Mouse (Mus musculus) liver, embryonic 13.5 days (tissue): ENCODE results near the gene Gm3625. TPM values are rescaled to one million over a fixed set of nuclear protein-coding genes. Genes with fewer than 3 reads are reported as not detected.

ENCODE experiments used
- ATAC-seq: fragments of 200-750 bp; cut with Nextera tagmentation; 2 replicates; pipeline ENCODE4 v1.8.0; 2017; ENCODE audit warnings: low read depth, mild to moderate bottlenecking, moderate number of reproducible peaks, moderate library complexity
- DNase-seq: peaks from one replicate; pipeline ENCODE4 v3.0.0; 2022
- H3K27ac ChIP-seq: fragments of 300-500 bp; sonication (generic); 2 replicates; pipeline ENCODE4 v1.5.1; 2015; ENCODE audit warnings: moderate library complexity, mild to moderate bottlenecking, inconsistent platforms
- H3K27me3 ChIP-seq: fragments of 300-500 bp; sonication (generic); 2 replicates; pipeline ENCODE4 v1.6.1; 2015; ENCODE audit warnings: mild to moderate bottlenecking, inconsistent platforms
- H3K36me3 ChIP-seq: fragments of 300-500 bp; sonication (generic); 2 replicates; pipeline ENCODE4 v1.6.1; 2015; ENCODE audit warnings: mild to moderate bottlenecking, inconsistent platforms
- H3K4me1 ChIP-seq: fragments of 300-500 bp; sonication (generic); replicated peaks from 2 replicates; pipeline ENCODE4 v1.6.1; 2015; ENCODE audit warnings: inconsistent platforms
- H3K4me2 ChIP-seq: fragments of 300-500 bp; sonication (generic); 2 replicates; pipeline ENCODE4 v1.6.1; 2015; ENCODE audit warnings: inconsistent platforms, mild to moderate bottlenecking, moderate library complexity
- H3K4me3 ChIP-seq: fragments of 300-500 bp; sonication (generic); replicated peaks from 2 replicates; pipeline ENCODE4 v1.5.1; 2015; ENCODE audit warnings: mild to moderate bottlenecking, inconsistent platforms
- H3K9ac ChIP-seq: fragments of 300-500 bp; sonication (generic); 2 replicates; pipeline ENCODE4 v1.6.1; 2015; ENCODE audit warnings: mild to moderate bottlenecking, inconsistent platforms
- H3K9me3 ChIP-seq: fragments of 300-500 bp; sonication (generic); replicated peaks from 2 replicates; pipeline ENCODE4 v1.6.1; 2016; ENCODE audit warnings: inconsistent platforms
- WGBS: fragments of 180-500 bp; shearing (Covaris S2); methylation state at CpG from one replicate; pipeline ENCODE4 v1.1.7; 2015; ENCODE audit not compliant: insufficient replicate concordance; 5-methylcytosine and 5-hydroxymethylcytosine counted together
- polyA plus RNA-seq: library from polyadenylated mRNA; unstranded; fragments of >200 nt; fragmentation: Nextera tagmentation; extraction: Ambion mirVana; gene quantifications from 2 replicates; pipeline ENCODE4 v1.2.1, GENCODE M21; 2015

Gm3625 gene
- polyA plus RNA-seq, 1 experiment from 2014 or later = not detected

DNA sequence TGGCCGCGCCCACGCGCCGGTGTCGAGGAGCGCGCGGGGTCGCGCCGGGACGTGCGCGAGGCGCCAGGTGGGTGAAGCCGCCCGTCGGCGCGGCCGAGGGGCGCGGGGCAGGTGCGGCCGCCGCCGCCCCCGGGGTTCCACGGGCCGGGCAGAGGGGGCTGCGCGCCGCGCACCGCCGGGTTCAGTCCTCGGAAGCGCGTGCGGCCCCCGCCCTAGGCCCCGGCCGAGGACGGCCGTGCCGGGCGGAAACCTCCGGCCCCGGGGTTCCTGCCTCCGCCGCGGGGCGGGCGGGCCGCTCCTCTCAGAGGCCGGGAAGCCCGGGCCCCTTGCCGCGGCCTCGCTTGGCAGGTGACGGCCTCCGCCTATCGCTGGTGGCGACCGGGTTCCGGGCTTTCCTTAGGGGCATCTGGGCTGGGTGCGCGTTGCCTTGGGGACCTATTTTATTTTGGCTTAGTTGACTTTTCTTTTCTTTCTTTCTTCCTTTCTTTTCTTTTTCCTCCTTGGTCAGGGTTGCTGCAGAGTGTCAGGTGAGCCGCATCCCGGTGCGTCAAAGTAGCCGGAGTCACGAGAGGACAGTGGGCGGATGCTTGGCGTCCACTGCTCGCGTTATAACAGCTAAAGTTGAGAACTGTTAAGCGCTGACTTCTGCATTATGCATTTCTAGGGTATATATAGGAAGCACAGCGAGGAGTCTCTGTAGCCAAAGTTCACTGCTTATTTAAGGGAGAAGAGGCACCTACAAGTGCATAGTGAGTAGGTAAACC, 621 bp upstream of the Gm3625 start:
- Histone ChIP-seq H3K4me2 (peak overlapping the region; percentile 94), H3K4me1 (peaks cover 41% of the 10 kb centered on the region), H3K4me3 (peak overlapping the region; percentile 94), H3K9ac (peak overlapping the region; percentile 95), H3K27me3 (no peaks in the 10 kb centered on the region), H3K27ac (peak overlapping the region; percentile 85), H3K9me3 (no peaks in the 10 kb centered on the region), H3K36me3 (no peaks in the 10 kb centered on the region)
- DNase-seq (peak; percentile 55), ATAC-seq (peak; percentile 85)
- WGBS = under 1% methylated on average over 67 of the region's 80 CpGs

DNA sequence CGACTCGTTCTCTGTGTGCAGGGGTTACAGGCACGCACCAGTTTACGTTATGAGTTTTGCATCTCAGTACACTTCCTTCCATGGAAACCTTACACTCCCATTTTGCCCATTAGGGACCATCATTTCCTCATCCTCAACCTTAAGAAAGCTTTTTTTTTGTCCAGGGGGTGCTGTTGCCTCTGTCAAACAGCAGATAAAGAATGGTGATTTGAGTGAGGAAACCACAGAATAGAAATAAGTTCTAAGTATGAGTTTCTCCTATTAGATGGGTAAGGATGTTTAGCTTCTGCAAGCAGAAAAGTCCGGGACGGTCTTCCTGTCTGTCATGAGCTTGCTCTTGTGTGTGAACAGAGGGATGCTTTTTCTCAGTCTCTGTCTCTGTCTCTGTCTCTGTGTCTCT, 702 bp downstream of the Gm3625 start:
- Histone ChIP-seq H3K4me2 (peak overlapping the region; percentile 94), H3K9me3 (no peaks in the 10 kb centered on the region), H3K27me3 (no peaks in the 10 kb centered on the region), H3K27ac (no peak overlapping the region), H3K36me3 (no peaks in the 10 kb centered on the region), H3K4me1 (peaks cover 38% of the 10 kb centered on the region), H3K4me3 (peak overlapping the region; percentile 94), H3K9ac (peak overlapping the region; percentile 95; the same call in 1 of the 2 replicates)
- ATAC-seq (no peak), DNase-seq (no peak)
- WGBS = 51% methylated on average over 6 of the region's 6 CpGs

DNA sequence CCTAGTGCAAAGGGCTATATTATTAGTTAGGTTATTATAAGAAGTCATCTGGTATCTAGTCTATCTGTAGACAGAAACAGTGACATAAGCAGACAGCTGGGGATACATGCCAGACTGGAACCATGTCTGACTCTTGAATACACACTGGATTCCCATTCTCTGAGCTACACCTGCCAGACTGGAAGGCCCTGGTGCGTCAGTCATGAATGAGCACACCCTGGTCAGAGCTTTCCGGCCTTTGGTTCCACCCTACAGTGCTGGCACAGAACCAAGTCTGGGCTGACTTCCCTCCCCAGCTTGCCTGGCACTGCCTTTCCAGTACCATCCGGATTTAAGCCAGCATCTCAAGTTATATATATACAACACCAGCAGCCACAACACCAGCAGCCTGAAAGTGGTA, 4.1 kb downstream of the Gm3625 start:
- 76% methylated on average over 3 of the region's 3 CpGs for WGBS
- DNase-seq = no peak

DNA sequence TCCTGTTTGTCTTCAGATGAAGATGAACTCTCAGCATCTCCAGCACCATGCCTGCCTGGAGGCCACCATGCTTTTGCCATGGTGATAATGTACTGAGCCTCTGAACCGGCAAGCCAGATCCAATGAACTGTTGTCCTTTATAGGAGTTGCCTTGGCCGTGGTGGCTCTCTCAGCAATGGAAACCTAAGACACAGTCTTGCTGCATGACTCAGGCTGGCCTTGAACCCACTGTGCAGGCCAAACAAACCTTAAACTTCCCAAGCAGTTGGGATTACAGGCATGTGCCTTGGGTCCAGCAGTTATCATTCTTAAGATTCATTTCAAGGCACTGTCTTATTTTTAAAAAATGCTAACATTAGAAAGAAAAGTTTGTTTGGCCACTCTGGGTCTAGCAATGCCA, 4.9 kb downstream of the Gm3625 start:
- DNase-seq (no peak), ATAC-seq (no peak)
- no peak overlapping the region for H3K4me2 ChIP-seq
- no peaks in the 10 kb centered on the region for H3K9me3 ChIP-seq
- H3K36me3 ChIP-seq = no peaks in the 10 kb centered on the region
- H3K27ac ChIP-seq = no peak overlapping the region
- H3K4me1 ChIP-seq = peaks cover 8% of the 10 kb centered on the region
- H3K9ac ChIP-seq = no peak overlapping the region
- 67% methylated on average over 2 of the region's 2 CpGs for WGBS
- H3K27me3 ChIP-seq = no peaks in the 10 kb centered on the region
- no peak overlapping the region for H3K4me3 ChIP-seq

More for the DNA sequence above, 4.1 kb downstream of the Gm3625 start:
- Histone ChIP-seq H3K36me3 (no peaks in the 10 kb centered on the region), H3K4me2 (no peak overlapping the region), H3K9ac (no peak overlapping the region), H3K27ac (no peak overlapping the region), H3K4me3 (no peak overlapping the region), H3K27me3 (no peaks in the 10 kb centered on the region), H3K9me3 (no peaks in the 10 kb centered on the region), H3K4me1 (peaks cover 9% of the 10 kb centered on the region)
- no peak for ATAC-seq

DNA sequence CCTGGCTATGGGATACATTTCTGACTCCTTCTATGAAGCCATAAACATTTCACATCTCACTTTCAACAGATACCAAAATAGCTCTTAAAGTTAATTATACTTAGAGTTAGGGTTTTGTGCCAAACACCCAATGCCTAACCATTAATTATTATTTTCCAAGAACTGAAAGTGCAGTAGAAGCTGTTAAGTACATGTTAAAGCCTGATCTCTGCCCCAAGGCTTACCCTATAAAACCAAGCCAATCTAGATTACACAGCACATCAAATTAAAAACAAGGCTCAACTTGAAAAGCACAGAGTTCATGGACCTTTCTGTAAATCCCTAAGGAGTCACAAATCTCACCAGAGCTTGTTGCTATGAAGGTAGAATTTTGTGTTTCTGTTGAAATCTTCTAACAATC, 10.4 kb downstream of the Gm3625 start:
- DNase-seq (no peak), ATAC-seq (no peak)
- no peaks in the 10 kb centered on the region for H3K36me3 ChIP-seq
- H3K9ac ChIP-seq = no peak overlapping the region
- H3K27ac ChIP-seq = no peak overlapping the region
- no peaks in the 10 kb centered on the region for H3K4me1 ChIP-seq
- no peak overlapping the region for H3K4me3 ChIP-seq
- no peak overlapping the region for H3K4me2 ChIP-seq
- no peaks in the 10 kb centered on the region for H3K27me3 ChIP-seq
- no peaks in the 10 kb centered on the region for H3K9me3 ChIP-seq

DNA sequence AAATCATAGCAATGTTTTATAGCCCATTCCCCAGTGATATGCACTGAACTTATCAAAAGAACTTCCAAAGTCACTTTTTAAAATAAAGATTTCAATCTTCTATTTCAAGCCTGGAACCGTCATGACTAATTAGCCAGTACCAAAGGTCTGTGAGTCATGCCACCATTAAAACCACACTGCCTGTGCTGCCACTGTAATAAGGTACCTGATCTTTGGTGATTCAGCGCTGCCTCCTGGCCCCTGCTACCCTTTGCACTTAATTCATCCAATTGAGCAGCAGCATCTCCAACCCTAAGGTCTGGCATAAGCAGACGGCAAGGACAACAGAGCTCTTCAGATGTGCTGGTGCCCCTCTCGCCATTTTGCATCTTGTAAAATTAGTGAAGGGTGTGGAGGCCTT, 18.7 kb downstream of the Gm3625 start:
- Histone ChIP-seq H3K4me1 (peaks cover 6% of the 10 kb centered on the region), H3K27me3 (no peaks in the 10 kb centered on the region), H3K4me3 (no peak overlapping the region), H3K9ac (no peak overlapping the region), H3K27ac (no peak overlapping the region), H3K9me3 (no peaks in the 10 kb centered on the region), H3K36me3 (no peaks in the 10 kb centered on the region), H3K4me2 (no peak overlapping the region)
- 64% methylated on average over 4 of the region's 4 CpGs for WGBS
- DNase-seq (no peak), ATAC-seq (no peak)

DNA sequence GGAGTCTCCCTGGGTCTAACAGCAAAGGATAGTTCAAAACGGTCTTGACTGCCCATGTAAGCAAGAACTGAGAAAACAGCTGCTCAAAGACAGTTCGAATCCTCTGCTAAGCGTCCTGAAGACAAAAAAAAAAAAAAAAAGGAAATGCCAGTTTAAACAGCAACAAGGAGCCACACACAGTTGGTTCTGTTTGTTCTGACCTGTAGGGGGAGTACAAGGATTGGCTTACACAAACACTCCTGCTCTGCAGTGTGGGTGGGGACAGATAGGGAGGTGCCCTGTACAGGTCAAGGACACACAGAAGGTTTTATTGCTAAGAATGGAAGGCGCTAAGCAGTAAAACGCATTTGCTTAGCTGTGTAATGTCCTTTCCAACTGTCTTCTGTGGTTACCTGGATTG, 20.9 kb downstream of the Gm3625 start:
- no peak overlapping the region for H3K4me2 ChIP-seq
- 16% methylated on average over 5 of the region's 5 CpGs for WGBS
- H3K4me3 ChIP-seq = no peak overlapping the region
- no peak overlapping the region for H3K27ac ChIP-seq
- DNase-seq (peak; percentile 54), ATAC-seq (peak; percentile 82)
- H3K36me3 ChIP-seq = no peaks in the 10 kb centered on the region
- no peaks in the 10 kb centered on the region for H3K27me3 ChIP-seq
- no peak overlapping the region for H3K9ac ChIP-seq
- H3K9me3 ChIP-seq = no peaks in the 10 kb centered on the region
- peaks cover 6% of the 10 kb centered on the region for H3K4me1 ChIP-seq

DNA sequence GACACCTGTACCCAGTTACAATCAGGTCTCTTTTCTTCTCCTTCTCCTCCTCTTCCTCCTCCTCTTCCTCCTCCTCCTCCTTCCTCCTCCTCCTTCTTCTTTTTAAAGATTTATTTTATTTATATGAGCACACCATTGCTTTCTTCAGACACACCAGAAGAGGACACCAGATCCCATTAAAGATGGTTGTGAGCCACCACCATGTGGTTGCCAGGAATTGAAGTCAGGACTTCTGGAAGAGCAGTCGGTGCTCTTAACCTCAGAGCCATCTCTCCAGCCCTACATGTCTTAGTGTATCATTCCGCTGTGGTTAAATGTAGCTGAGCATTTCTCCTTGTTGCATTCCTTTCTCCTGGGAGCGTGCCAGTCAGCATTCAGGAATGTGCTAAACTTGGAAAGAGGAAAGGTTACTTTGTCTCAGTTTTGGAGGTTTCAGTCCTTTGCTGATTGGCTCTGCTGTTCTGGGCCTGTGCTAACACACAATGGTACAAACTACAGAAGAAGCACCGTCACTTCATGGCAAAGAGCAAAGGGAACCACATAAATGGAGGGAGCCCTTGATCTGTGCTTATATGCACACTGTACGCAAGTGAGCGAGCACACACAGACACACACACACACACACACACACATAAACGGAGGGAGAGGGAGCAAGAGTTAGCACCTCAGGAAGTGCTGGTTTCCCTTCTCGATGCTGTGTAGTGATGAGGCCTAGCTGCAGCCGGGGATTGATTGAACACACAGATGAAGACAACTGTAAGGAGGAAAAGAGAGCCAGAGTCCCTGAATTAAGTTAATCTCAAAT, 34.0 kb downstream of the Gm3625 start:
- WGBS = 50% methylated on average over 9 of the region's 9 CpGs
- Histone ChIP-seq H3K9me3 (no peaks in the 10 kb centered on the region), H3K4me2 (no peak overlapping the region), H3K9ac (no peak overlapping the region), H3K27ac (no peak overlapping the region), H3K36me3 (no peaks in the 10 kb centered on the region), H3K4me3 (no peak overlapping the region), H3K27me3 (no peaks in the 10 kb centered on the region), H3K4me1 (no peaks in the 10 kb centered on the region)
- no peak for ATAC-seq
- DNase-seq = no peak

DNA sequence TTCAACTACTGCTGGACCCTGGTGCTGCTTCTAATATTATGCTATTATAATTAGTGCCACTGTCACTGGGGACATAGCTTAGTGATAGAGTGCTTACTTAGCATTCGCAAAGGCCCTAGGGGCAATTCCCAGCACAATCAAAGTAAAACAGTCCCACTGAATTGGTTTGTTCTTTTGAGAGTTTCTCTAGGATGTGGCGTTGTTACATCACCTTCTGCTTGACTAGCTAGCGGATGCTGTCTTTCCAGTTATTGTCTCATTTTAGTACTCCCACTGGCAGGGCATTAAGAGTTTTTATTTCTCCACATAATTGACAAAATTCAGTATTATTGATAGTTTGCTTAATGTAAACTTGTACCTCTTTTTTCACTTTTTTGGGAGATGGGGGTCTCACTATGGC, 34.7 kb downstream of the Gm3625 start:
- H3K4me2 ChIP-seq = no peak overlapping the region
- no peak overlapping the region for H3K4me3 ChIP-seq
- 81% methylated on average over 3 of the region's 3 CpGs for WGBS
- no peaks in the 10 kb centered on the region for H3K36me3 ChIP-seq
- no peaks in the 10 kb centered on the region for H3K4me1 ChIP-seq
- no peak overlapping the region for H3K9ac ChIP-seq
- H3K27ac ChIP-seq = no peak overlapping the region
- no peaks in the 10 kb centered on the region for H3K27me3 ChIP-seq
- DNase-seq = no peak
- ATAC-seq = no peak
- H3K9me3 ChIP-seq = no peaks in the 10 kb centered on the region

DNA sequence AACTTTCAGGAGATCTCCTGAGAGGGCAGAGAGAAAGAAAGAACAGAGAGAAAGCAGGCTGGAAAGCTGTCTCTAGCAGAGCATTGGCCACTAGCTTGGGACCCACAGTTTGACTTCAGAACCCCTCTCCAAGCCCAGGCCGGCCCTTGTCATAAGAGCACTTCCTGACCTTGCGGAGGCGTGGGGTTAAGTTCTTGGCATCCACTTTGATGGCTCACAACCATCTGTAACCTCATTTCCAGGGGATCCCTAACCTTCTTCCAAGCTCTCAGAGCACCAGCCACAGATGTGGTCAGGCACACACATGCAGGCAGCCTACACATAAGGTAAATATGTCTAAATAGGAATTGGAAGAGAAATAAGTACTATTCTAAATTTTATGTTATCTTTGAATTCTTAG, 35.3 kb downstream of the Gm3625 start:
- Histone ChIP-seq H3K9me3 (no peaks in the 10 kb centered on the region), H3K9ac (no peak overlapping the region), H3K36me3 (no peaks in the 10 kb centered on the region), H3K27me3 (no peaks in the 10 kb centered on the region), H3K4me1 (no peaks in the 10 kb centered on the region), H3K4me2 (no peak overlapping the region), H3K27ac (no peak overlapping the region), H3K4me3 (no peak overlapping the region)
- WGBS = 54% methylated on average over 3 of the region's 3 CpGs
- DNase-seq (no peak), ATAC-seq (no peak)

DNA sequence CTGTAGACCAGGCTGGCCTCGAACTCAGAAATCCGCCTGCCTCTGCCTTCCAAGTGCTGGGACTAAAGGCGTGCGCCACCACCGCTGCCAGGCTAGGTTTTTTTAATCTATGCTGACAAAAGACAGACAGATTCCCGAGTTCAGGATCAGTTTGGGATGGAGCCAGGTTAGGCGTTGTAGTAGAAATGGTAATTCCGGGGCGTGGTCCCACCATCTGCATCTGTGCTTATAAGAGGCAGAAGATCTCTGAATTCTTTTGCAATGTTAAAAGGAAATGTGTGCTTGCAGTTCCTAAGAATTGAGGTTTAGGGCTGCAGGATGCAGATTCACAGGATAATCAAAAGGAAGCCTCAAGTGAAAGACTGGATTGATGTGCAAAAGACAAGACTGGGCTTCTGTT, 35.8 kb downstream of the Gm3625 start:
- H3K4me3 ChIP-seq = no peak overlapping the region
- H3K9me3 ChIP-seq = no peaks in the 10 kb centered on the region
- no peak overlapping the region for H3K27ac ChIP-seq
- H3K36me3 ChIP-seq = no peaks in the 10 kb centered on the region
- no peaks in the 10 kb centered on the region for H3K27me3 ChIP-seq
- no peaks in the 10 kb centered on the region; the same call in 1 of the 2 replicates for H3K4me1 ChIP-seq
- no peak for ATAC-seq
- WGBS = 68% methylated on average over 9 of the region's 9 CpGs
- H3K9ac ChIP-seq = no peak overlapping the region
- DNase-seq = no peak
- no peak overlapping the region for H3K4me2 ChIP-seq

DNA sequence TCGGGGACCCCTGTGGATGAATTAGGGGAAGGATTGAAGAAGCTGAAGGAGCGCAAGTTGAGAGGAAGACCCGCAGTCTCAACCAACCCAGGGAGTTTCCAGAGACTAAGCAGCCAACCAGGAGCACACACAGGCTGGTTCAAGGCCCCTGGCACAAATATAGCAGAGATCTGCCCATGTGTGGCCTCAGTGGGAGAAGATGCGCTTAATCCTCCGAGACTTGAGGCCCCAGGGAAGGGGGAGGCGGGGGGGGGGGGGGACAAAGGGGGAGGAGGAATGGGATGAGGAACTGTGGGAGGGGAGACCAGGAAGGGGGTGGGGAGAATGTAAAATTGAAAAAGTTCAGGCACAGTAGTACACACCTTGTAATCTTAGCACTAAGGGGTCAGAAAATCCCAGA, 37.3 kb downstream of the Gm3625 start:
- H3K9ac ChIP-seq = no peak overlapping the region
- no peaks in the 10 kb centered on the region for H3K36me3 ChIP-seq
- H3K4me1 ChIP-seq = no peaks in the 10 kb centered on the region; the same call in 1 of the 2 replicates
- H3K27me3 ChIP-seq = no peaks in the 10 kb centered on the region
- H3K27ac ChIP-seq = no peak overlapping the region
- DNase-seq (no peak), ATAC-seq (no peak)
- H3K4me3 ChIP-seq = no peak overlapping the region
- no peak overlapping the region for H3K4me2 ChIP-seq
- 63% methylated on average over 5 of the region's 6 CpGs for WGBS
- H3K9me3 ChIP-seq = no peaks in the 10 kb centered on the region
